Mouse (Mus musculus): ENCODE data around the gene Mns1.
A peak's percentile ranks its signal among the peaks of the same experiment; 100 is the strongest.

The Mns1 gene

GRCm38 (mm10) chr9:72475511-72475910, 37.7 kb downstream of the Mns1 start:
- Histone ChIP-seq H3K27me3 (ENCODE audit: control insufficient read depth, insufficient read depth, low read length, poor library complexity, severe bottlenecking) (no peaks in the 10 kb centered on the region), H3K36me3 (ENCODE audit: control insufficient read depth, insufficient read depth, low read length, poor library complexity, severe bottlenecking) (peaks cover 9% of the 10 kb centered on the region)
- DNase-seq (ENCODE audit: low read depth, low spot score) = no peak

DNA sequence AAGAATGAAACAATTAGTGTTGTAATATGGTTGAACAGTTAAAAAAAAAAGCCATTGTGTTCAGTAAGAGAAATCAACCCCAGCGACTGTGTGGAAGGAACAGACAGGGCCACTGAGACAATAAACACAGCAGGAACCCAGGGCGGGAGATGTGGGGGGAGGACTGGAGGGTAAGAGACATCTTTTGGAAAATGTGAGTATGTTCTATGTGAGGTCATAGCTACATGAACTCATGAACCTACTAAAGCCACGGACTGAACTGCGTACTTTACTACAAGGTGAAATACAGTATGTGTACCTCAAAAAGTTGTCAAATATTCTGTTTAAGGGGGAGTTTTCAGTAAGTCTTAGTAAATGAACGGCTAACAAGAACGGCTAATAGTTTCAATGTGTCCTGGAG, 39.5 kb downstream of the Mns1 start:
- peaks cover 7% of the 10 kb centered on the region for H3K36me3 ChIP-seq (ENCODE audit: control insufficient read depth, insufficient read depth, low read length, poor library complexity, severe bottlenecking)
- no peak for DNase-seq (ENCODE audit: low read depth, low spot score)
- H3K27me3 ChIP-seq (ENCODE audit: control insufficient read depth, insufficient read depth, low read length, poor library complexity, severe bottlenecking) = no peaks in the 10 kb centered on the region

- no peak for DNase-seq (ENCODE audit: low read depth, low spot score)
- peaks cover 5% of the 10 kb centered on the region for H3K36me3 ChIP-seq (ENCODE audit: control insufficient read depth, insufficient read depth, low read length, poor library complexity, severe bottlenecking)
- H3K27me3 ChIP-seq (ENCODE audit: control insufficient read depth, insufficient read depth, low read length, poor library complexity, severe bottlenecking) = no peaks in the 10 kb centered on the region
Measured at GRCm38 (mm10) chr9:72479276-72479675, 41.5 kb downstream of the Mns1 start.

- DNase-seq (ENCODE audit: low read depth, low spot score) = no peak
- H3K36me3 ChIP-seq (ENCODE audit: control insufficient read depth, insufficient read depth, low read length, poor library complexity, severe bottlenecking) = no peaks in the 10 kb centered on the region
- H3K27me3 ChIP-seq (ENCODE audit: control insufficient read depth, insufficient read depth, low read length, poor library complexity, severe bottlenecking) = no peaks in the 10 kb centered on the region
Measured at GRCm38 (mm10) chr9:72488523-72488922, 50.7 kb downstream of the Mns1 start.

GRCm38 (mm10) chr9:72489131-72489530, 51.3 kb downstream of the Mns1 start:
- Histone ChIP-seq H3K36me3 (ENCODE audit: control insufficient read depth, insufficient read depth, low read length, poor library complexity, severe bottlenecking) (no peaks in the 10 kb centered on the region), H3K27me3 (ENCODE audit: control insufficient read depth, insufficient read depth, low read length, poor library complexity, severe bottlenecking) (no peaks in the 10 kb centered on the region)
- no peak for DNase-seq (ENCODE audit: low read depth, low spot score)

- no peaks in the 10 kb centered on the region for H3K36me3 ChIP-seq (ENCODE audit: control insufficient read depth, insufficient read depth, low read length, poor library complexity, severe bottlenecking)
- H3K27me3 ChIP-seq (ENCODE audit: control insufficient read depth, insufficient read depth, low read length, poor library complexity, severe bottlenecking) = no peaks in the 10 kb centered on the region
Measured at GRCm38 (mm10) chr9:72491559-72492193, 53.9 kb downstream of the Mns1 start.

GRCm38 (mm10) chr9:72492194-72492565, 54.4 kb downstream of the Mns1 start, which contains the start of gene Tex9:
Gene Tex9 (minus strand): TSS chr9:72492212.
- no peaks in the 10 kb centered on the region for H3K27me3 ChIP-seq (ENCODE audit: control insufficient read depth, insufficient read depth, low read length, poor library complexity, severe bottlenecking)
- H3K36me3 ChIP-seq (ENCODE audit: control insufficient read depth, insufficient read depth, low read length, poor library complexity, severe bottlenecking) = no peaks in the 10 kb centered on the region
- peak; percentile 65 for DNase-seq (ENCODE audit: low read depth, low spot score)

More at GRCm38 (mm10) chr9:72491559-72492193, 53.9 kb downstream of the Mns1 start:
- DNase-seq (ENCODE audit: low read depth, low spot score) = peak; percentile 92

- DNase-seq (ENCODE audit: low read depth, low spot score) = peak; percentile 74
Measured at GRCm38 (mm10) chr9:72493465-72493864, 55.7 kb downstream of the Mns1 start.

DNA sequence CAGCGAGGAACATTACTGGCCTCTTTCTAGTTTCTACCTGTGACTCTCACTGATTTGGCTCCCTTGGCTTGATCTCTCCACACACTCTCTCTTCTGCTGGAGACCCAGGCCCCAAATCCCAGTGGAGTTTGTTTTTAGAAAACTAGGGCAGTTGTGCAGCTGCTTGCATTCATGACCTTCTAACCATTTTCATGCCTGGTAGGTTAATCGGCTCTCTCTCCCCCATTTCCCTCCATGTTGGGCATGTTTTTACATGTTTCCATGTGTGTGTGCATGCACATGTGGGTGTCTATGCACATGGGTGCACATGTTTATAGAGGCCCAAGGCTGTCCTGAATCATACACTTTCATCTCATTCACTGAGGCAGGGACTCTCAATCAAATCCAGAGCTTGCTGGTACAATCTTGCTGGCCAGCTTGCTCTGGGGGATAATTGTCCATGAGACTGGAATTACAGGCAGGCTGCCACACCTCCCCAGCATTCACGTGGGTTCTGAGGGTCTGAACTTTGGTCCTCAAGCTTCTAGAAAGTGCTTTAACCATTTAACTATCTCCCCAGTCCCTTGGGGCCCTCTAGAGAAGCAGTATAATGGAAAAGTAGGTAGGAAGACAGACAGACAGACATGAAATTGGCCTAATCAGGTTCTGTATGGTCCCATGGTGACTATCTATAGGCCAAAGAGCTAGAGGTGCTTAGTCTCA, 56.3 kb downstream of the Mns1 start:
- DNase-seq (ENCODE audit: low read depth, low spot score) = no peak
- H3K36me3 ChIP-seq (ENCODE audit: control insufficient read depth, insufficient read depth, low read length, poor library complexity, severe bottlenecking) = no peaks in the 10 kb centered on the region

More at GRCm38 (mm10) chr9:72493465-72493864, 55.7 kb downstream of the Mns1 start:
- no peaks in the 10 kb centered on the region for H3K36me3 ChIP-seq (ENCODE audit: control insufficient read depth, insufficient read depth, low read length, poor library complexity, severe bottlenecking)
- no peaks in the 10 kb centered on the region for H3K27me3 ChIP-seq (ENCODE audit: control insufficient read depth, insufficient read depth, low read length, poor library complexity, severe bottlenecking)

DNA sequence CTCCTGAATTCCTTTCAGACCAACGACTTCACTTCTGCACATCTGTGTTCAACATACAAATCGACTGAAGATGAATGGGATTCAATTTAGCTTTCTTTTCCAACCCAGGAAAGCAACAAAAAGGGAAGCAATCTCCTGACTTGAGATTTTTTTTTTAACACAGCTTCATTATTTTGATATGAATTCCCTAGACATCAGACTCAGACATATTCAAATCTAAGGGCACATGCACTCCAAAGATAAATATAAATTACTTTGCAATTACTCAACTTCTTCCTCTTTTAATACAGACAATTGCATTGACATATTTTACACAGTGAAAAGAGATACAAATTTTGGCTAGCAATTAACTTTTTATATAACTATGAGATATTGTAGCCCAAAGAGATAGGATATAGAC, 58.9 kb downstream of the Mns1 start:
- Histone ChIP-seq H3K36me3 (ENCODE audit: control insufficient read depth, insufficient read depth, low read length, poor library complexity, severe bottlenecking) (no peaks in the 10 kb centered on the region), H3K27me3 (ENCODE audit: control insufficient read depth, insufficient read depth, low read length, poor library complexity, severe bottlenecking) (no peaks in the 10 kb centered on the region)
- no peak for DNase-seq (ENCODE audit: low read depth, low spot score)

More for the DNA sequence above, 56.3 kb downstream of the Mns1 start:
- H3K27me3 ChIP-seq (ENCODE audit: control insufficient read depth, insufficient read depth, low read length, poor library complexity, severe bottlenecking) = no peaks in the 10 kb centered on the region

GRCm38 (mm10) chr9:72497171-72497570, 59.4 kb downstream of the Mns1 start:
- Histone ChIP-seq H3K36me3 (ENCODE audit: control insufficient read depth, insufficient read depth, low read length, poor library complexity, severe bottlenecking) (no peaks in the 10 kb centered on the region), H3K27me3 (ENCODE audit: control insufficient read depth, insufficient read depth, low read length, poor library complexity, severe bottlenecking) (no peaks in the 10 kb centered on the region)
- no peak for DNase-seq (ENCODE audit: low read depth, low spot score)

Measured in splenic B cell, adult 2 months (primary cell).